Mouse (Mus musculus) frontal cortex, postnatal 25 days (tissue): Measurements from ENCODE around the gene Klhl32.

Source experiments
- DNase-seq, 2 experiments: peaks; one replicate each; pipeline ENCODE4 v3.0.0; 2022; ENCODE audit warnings: low spot score in 2 of 2

The Klhl32 gene

DNA sequence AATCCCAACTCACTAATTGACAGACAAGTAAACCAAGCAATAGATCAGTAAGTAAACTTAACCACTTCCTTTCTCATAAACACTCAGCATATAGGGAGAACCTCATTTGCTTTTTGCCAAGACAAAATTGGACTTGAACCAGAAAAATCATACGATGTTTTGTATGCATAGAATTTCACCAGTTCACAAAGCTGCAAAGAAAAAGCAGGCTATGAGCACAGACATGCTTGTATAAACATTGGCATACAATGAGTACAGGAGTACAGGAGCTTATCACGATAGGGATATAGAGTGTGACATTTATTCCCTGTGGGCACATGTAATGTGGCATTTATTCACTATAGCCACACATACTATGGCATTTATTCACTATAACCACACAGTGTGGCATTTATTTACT, 220.5 kb downstream of the Klhl32 start:
- no peak for DNase-seq

DNA sequence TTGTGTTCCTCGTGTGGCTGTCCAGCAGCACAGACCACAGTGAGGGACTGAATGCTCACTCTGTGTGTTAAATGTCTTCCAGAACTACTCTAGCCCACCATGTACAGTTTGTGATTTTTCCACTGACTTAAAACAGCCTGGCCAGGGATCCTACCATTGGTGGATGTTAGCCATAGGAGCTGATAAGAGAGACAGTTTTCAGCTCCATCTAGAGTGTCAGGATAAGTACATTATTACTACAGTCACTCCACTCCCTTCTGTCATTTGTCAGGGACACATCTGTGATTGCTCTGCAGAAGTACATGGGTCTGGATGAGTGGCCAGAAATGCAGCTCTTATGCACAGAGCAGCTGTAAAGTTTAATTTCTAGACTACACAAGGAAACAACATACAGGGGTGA, 223.1 kb downstream of the Klhl32 start:
- no peak for DNase-seq

DNA sequence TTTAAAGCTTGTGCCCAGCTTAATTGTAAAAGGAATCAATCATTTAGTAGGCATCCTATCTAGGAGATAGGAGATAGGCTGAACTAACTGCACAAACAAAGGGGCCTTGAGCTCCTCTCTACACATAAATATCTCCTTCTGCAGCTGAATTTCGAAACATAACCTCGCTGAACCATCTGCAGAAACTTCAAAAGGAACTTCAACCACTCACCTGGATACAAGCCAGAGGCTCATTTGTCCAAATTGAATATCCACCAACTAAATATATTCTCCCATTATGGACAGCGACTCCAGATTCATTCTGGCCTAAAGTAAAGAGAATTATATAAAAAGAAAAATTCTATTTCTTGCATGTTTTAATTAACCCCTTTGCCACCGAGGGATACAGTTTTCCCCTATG, 224.2 kb downstream of the Klhl32 start:
- DNase-seq = no peak

DNA sequence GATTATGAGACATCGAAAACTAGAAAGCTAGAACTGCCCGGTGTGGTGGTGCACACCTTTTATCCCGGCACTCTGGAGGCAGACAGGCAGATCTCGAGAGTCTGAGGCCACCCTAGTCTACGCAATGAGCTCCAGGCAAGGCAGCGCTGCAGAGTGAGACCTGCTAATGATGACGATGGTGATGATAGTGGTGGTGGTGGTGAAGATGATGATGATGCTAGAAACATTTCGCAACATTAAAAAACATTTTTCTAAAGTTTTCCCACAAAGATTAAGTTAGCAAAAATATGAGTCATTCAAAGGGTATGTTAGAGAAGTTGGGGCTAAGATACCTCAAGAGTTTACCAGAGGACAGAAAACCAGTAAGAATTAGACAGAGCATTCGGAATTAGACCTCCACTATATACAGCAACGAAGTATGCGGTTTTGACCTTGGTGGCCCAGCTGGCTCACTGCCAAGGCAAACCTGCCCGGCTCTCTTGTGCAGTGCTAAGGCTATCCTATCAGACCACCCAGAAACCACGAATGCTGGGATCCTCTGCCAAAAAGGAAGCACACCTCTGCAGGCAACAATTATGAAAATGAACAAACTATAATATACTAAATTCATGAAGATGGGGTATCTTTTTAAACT, 224.9 kb downstream of the Klhl32 start:
- DNase-seq = no peak

- peak; percentile 9 to 20 for DNase-seq
These were observed 229.3 kb downstream of the Klhl32 start for GRCm38 (mm10) chr4:24621422-24622187.

DNA sequence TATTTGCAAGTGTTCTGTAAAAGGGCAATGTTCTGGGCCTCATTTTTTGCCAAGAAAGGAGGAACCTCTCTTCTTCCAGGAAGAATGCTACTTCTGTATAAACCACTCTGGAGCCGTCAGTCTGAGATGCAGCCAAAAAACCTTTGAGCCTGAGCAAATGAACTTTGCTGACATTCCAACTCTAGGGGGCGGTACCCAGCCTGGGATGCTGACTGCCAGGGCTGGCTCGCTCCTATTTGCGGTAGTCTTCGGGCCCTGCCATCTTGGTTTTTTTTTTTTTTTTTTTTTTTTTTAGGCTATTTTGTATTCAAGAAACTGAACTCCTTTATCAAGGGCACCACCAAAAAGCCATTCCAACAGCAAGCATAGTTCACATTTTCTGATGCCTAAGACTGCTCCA, 230.5 kb downstream of the Klhl32 start:
- DNase-seq = no peak

- DNase-seq = no peak
These were observed 230.9 kb downstream of the Klhl32 start for GRCm38 (mm10) chr4:24620005-24620404.

GRCm38 (mm10) chr4:24609564-24609963, 241.4 kb downstream of the Klhl32 start:
- DNase-seq = no peak

DNA sequence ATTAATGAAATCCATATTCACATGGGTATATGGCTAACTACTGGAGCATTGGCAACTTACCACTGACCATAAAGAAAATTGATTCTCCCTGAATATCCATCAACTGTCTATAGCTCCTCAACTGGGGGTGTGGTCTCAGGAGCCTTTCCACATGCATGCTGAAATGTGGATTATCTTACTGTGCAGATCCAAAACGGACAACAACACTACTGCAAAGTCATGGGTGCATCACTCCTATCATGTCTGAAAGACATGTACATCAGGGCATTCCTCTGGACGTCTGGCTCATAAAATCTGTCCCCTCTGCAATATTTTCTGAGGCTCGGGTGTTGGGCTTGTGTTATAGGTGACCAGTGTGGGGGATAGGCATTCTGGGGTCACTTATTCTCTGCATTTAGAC, 241.8 kb downstream of the Klhl32 start:
- no peak for DNase-seq

- no peak for DNase-seq
These were observed 249.2 kb downstream of the Klhl32 start for GRCm38 (mm10) chr4:24601711-24602110.

DNA sequence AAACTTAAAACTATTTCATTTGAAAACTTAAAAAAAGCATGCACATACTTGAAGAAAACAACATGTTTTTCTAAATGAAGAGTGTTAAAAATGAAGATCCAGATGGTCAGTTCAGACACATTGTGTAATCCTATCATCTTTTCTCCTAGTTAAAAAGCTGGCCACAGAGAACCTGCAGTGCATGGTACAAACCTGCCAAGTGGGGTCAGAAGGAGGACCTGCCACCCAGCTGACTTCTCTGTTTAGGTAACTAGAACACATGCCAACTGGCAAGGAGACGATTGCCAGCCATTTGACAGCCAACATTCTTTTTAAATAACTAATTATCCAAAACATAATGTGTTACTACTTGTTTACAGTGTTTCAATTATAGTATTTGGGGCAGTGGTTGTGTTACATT, 252.3 kb downstream of the Klhl32 start:
- DNase-seq = no peak

DNA sequence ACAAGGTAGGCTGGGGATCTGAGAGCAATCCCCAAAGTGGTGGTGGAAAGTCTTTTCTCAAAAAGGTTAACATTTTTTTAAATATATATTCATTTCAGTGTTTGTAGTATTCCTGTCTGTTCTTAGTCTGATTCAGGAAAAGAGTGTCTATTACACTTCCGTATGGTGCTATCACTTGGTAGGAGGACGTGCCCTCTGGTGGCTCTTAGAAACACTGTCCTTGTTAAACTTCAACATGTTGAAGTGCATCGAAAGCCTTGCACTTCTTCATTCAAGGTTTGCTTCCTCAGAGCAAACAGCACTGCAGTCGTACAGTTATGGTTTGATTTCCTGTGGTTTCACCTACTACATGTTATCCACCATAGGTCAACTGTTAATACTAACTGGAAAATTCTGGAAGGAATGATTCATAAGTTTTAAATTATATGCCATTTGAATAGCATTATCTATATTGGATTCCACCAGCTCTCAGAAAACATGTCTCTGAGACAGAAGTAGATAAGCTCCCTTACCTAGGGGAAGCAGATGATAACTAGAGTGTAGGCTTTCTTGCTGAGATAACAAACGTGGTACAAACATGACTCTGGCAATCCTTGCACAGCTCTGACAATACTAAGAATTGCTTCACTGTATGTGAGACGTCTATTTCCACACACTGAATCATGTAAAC, 253.8 kb downstream of the Klhl32 start:
- no peak for DNase-seq

DNA sequence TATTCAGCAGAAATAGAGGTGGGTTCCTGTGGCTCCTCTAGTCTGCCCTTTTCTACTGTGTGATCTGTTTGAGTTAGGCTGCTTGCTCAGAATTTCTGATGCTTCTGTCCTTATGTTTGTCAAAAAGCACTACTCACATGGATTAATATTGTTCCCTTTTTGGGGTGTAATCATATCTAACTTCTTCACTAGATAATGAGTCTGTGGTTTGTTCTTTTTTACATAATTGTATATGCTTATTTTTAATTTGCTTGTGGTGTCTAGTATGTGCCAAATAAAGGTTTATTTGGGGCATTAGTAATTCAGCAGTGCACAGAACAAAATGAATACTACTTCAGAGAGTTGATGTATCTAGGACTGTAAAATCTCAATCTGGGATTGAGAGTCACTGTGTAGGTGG, 256.1 kb downstream of the Klhl32 start:
- no peak for DNase-seq

- no peak for DNase-seq
These were observed 266.9 kb downstream of the Klhl32 start for GRCm38 (mm10) chr4:24583997-24584396.

- DNase-seq = no peak
These were observed 268.6 kb downstream of the Klhl32 start for GRCm38 (mm10) chr4:24582295-24582694.

- no peak for DNase-seq
These were observed 273.3 kb downstream of the Klhl32 start for GRCm38 (mm10) chr4:24577594-24577993.

DNA sequence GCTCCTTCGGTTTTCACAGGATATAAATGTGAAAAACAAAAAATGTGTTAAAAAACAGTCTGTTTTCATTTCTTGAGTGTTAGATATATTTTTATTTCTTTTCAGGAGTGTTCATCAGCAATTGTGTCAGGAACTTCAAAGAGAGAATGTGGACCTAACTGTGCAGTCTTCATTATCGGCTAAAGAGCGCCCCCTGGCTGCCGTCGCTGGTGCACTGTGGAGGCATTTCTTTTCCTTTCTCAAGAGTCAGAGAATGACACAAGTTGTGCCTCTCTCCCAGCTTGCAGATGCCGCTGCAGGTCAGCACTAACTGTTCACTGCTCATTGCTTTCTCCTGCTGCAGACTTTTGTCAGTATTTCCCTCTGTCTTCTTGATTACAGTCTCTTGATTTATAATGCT, 276.6 kb downstream of the Klhl32 start:
- DNase-seq = peak; percentile 88 to 93

DNA sequence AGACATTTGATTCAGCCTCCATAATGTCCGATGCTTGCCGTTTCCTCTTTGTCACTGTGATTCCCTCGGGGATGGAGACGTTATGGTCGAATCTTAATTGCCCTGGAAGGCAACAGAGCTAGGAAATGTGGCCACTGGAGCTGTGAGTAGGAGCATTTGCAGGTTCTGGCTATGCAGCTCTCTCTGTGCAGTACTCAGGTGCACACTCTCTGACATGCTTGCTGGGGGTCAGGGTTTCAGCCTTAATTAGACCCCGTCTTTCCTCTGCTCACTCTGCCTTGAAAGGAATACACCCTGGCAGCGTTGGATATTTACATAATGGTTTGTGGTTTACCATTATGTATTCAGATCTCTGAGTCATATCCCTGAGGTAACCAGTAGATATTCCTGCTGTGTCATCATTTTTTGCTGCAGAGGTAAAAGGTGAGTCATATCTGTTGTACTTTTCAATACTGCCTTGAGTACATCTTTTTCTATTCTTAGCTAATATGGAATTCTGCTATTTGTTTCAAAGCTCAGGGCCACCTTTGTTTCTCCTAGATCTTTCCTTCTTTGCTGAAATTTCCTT, 281.9 kb downstream of the Klhl32 start:
- DNase-seq = no peak

GRCm38 (mm10) chr4:24568026-24568425, 282.9 kb downstream of the Klhl32 start:
- DNase-seq = no peak
